Mouse (Mus musculus) C2C12 (cell line): ENCODE results near the gene Syt17. TPM values are rescaled to one million over a fixed set of nuclear protein-coding genes. Genes with fewer than 3 reads are reported as not detected.

Experiments
- H3K27me3 ChIP-seq: one replicate; pipeline ENCODE4 v1.6.1; 2011; ENCODE audit not compliant: control insufficient read depth, insufficient read depth, insufficient read length
- H3K36me3 ChIP-seq: one replicate; pipeline ENCODE4 v1.6.1; 2011; ENCODE audit not compliant: control insufficient read depth, insufficient read depth
- H3K4me3 ChIP-seq: one replicate; pipeline ENCODE4 v1.5.1; 2011; ENCODE audit warnings: mild to moderate bottlenecking, control low read depth; ENCODE audit not compliant: poor library complexity, insufficient read depth, severe bottlenecking
- H3K79me2 ChIP-seq: one replicate; pipeline ENCODE4 v1.6.1; 2011; ENCODE audit not compliant: control insufficient read depth, insufficient read depth
- H3K79me3 ChIP-seq: one replicate; pipeline ENCODE4 v1.6.1; 2011; ENCODE audit warnings: low read depth, control low read depth
- H3ac ChIP-seq: one replicate; pipeline ENCODE3; 2011; ENCODE audit warnings: low read depth; ENCODE audit not compliant: control insufficient read depth, insufficient read length
- CEBPB ChIP-seq: IDR thresholded peaks from one replicate; pipeline ENCODE4 v1.6.1; 2011; ENCODE audit warnings: low read depth, mild to moderate bottlenecking, control low read depth, moderate library complexity
- CTCF ChIP-seq: IDR thresholded peaks from one replicate; pipeline ENCODE4 v1.5.1; 2011; ENCODE audit not compliant: control insufficient read depth, insufficient read depth, insufficient read length
- FOSL1 ChIP-seq: IDR thresholded peaks from one replicate; pipeline ENCODE4 v1.8.0; 2011; ENCODE audit warnings: mild to moderate bottlenecking, low read length; ENCODE audit not compliant: poor library complexity, insufficient read depth, severe bottlenecking
- MAX ChIP-seq: IDR thresholded peaks from one replicate; pipeline ENCODE4 v1.6.1; 2011; ENCODE audit warnings: mild to moderate bottlenecking, control low read depth
- MYOD1 ChIP-seq: IDR thresholded peaks from one replicate; pipeline ENCODE4 v1.6.1; 2011; ENCODE audit warnings: low read depth; ENCODE audit not compliant: control insufficient read depth, insufficient read length
- MYOG ChIP-seq: IDR thresholded peaks from one replicate; pipeline ENCODE4 v1.6.1; 2011; ENCODE audit not compliant: control insufficient read depth, insufficient read length; ENCODE audit errors: extremely low read depth
- USF1 ChIP-seq: IDR thresholded peaks from one replicate; pipeline ENCODE4 v1.6.1; 2011; ENCODE audit warnings: low read depth, mild to moderate bottlenecking, control low read depth, moderate library complexity
- polyA plus RNA-seq: library from polyadenylated mRNA; unstranded; fragments of >200 nt; fragmentation: generic; extraction: Trizol; gene quantifications from one replicate; pipeline ENCODE4 v1.2.1, GENCODE M21; 2012; ENCODE audit warnings: missing spikeins

The Syt17 gene
- polyA plus RNA-seq, 1 experiment = 5.3 TPM

- TF ChIP-seq USF1 (no peak), CEBPB (no peak), MYOG (no peak), MAX (no peak)
Observed at GRCm38 (mm10) chr7:118489706-118490665, 42.0 kb upstream of the Syt17 start.

DNA sequence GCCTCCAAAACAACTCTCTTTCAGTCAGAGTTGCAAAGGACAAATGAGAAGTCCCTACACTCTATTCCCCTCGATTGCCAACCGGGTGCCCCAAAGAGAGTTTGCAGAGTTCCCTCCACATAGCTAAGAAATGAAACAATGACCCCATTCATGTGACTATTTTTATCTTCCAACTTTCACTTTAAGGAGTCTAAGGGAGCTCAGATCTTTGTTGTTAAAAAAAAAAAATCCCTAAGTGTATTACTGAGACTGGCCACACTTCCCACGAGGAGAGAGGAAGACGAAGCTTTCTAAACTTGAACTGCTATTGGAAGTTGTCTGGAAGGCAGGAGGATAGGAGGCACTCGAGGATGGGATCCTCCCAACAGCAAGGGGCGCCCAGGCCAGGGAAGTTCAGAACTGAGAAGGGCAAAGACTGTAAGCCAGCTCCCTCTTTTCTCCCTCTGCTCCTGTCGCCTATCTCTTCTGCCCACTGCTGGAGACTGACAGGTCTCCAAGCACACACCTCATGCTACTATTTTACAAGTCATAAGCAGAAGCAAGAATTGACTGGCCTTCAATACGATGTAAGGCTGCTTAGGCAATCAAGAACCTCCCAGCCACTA lies 40.1 kb upstream of the Syt17 start:
- H3K4me3 ChIP-seq = peak overlapping the region; percentile 55
- H3ac ChIP-seq = peak overlapping the region; percentile 54
- H3K36me3 ChIP-seq = peaks cover 24% of the 10 kb centered on the region
- peaks cover 57% of the 10 kb centered on the region for H3K79me3 ChIP-seq
- TF ChIP-seq CEBPB (no peak), MAX (peak; percentile 49), MYOD1 (no peak)
- H3K79me2 ChIP-seq = peaks cover 82% of the 10 kb centered on the region
- H3K27me3 ChIP-seq = no peaks in the 10 kb centered on the region

More at GRCm38 (mm10) chr7:118489706-118490665, 42.0 kb upstream of the Syt17 start:
- H3K27me3 ChIP-seq = no peaks in the 10 kb centered on the region
- peaks cover 53% of the 10 kb centered on the region for H3K79me3 ChIP-seq
- peak overlapping the region; percentile 21 for H3ac ChIP-seq
- peaks cover 75% of the 10 kb centered on the region for H3K79me2 ChIP-seq
- H3K4me3 ChIP-seq = peak overlapping the region; percentile 55
- peaks cover 19% of the 10 kb centered on the region for H3K36me3 ChIP-seq

DNA sequence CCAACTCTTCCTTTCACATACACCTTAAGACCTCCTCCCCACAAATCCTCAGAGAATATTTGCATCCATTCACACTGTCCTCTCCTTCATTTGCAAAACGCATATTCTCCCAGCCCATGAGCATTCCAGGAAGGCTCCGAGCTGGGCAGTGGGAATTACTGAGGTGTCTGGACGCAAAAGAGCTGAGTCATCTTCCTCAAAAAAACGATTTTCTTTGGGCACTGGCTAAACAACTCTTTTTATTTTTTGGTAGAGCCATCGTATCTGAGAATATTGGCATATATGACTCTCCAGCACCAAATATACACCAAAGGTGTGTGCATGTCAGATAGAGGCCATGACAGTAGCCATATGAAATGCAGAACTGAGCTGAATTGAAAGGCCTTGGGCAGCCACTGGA lies 38.9 kb upstream of the Syt17 start:
- Histone ChIP-seq H3K4me3 (peak overlapping the region; percentile 6), H3K79me3 (peaks cover 57% of the 10 kb centered on the region), H3K79me2 (peaks cover 76% of the 10 kb centered on the region), H3K27me3 (no peaks in the 10 kb centered on the region), H3ac (no peak overlapping the region), H3K36me3 (peaks cover 24% of the 10 kb centered on the region)
- TF ChIP-seq CTCF (no peak), CEBPB (no peak), FOSL1 (no peak), MYOG (no peak), MAX (no peak), MYOD1 (no peak), USF1 (no peak)

- Histone ChIP-seq H3ac (no peak overlapping the region), H3K27me3 (no peaks in the 10 kb centered on the region), H3K79me2 (peaks cover 47% of the 10 kb centered on the region), H3K79me3 (peaks cover 34% of the 10 kb centered on the region), H3K36me3 (peaks cover 14% of the 10 kb centered on the region), H3K4me3 (no peak overlapping the region)
- TF ChIP-seq MAX (no peak), FOSL1 (no peak), CTCF (no peak), MYOG (no peak), CEBPB (no peak), MYOD1 (no peak), USF1 (no peak)
Observed at GRCm38 (mm10) chr7:118483996-118484395, 36.0 kb upstream of the Syt17 start.

DNA sequence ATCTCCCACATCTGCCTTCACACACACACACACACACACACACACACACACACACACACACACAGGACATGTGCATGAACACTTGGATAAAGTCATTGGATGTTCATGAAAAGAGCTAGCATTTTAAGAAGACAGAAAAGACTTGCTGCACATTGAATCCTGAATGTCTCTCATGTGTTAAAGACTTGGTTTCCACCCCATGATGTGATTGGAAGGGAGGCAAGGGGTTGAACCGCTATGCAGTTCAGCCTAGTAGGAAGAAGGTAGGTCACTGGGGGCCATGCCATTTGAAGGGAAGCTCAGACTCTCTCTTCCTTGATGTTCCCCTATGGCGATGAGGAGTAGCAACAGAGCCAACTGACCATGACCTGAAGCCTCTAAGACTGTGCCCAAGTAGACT lies 34.0 kb upstream of the Syt17 start:
- no peak for TF ChIP-seq MYOD1
- TF ChIP-seq CTCF = no peak
- TF ChIP-seq FOSL1 = no peak
- TF ChIP-seq MYOG = no peak
- no peak for TF ChIP-seq USF1
- no peak for TF ChIP-seq MAX
- TF ChIP-seq CEBPB = no peak
- no peak overlapping the region for H3K4me3 ChIP-seq
- H3K27me3 ChIP-seq = no peaks in the 10 kb centered on the region
- peaks cover 18% of the 10 kb centered on the region for H3K79me3 ChIP-seq
- peaks cover 8% of the 10 kb centered on the region for H3K36me3 ChIP-seq
- H3K79me2 ChIP-seq = peaks cover 27% of the 10 kb centered on the region
- H3ac ChIP-seq = no peak overlapping the region
